Mouse (Mus musculus) ES-E14 (cell line): ENCODE data around the gene Copz1.

Source experiments
- CHD2 ChIP-seq: IDR thresholded peaks from 2 replicates; pipeline ENCODE4 v1.6.1; 2014; ENCODE audit warnings: mild to moderate bottlenecking, low read depth, low read length, inconsistent platforms
- HCFC1 ChIP-seq: IDR thresholded peaks from 2 replicates; pipeline ENCODE4 v1.6.1; 2012; ENCODE audit warnings: low read length, inconsistent platforms, borderline replicate concordance; ENCODE audit not compliant: insufficient read depth
- MAFK ChIP-seq: IDR thresholded peaks from 2 replicates; pipeline ENCODE4 v1.6.1; 2014; ENCODE audit warnings: mild to moderate bottlenecking, low read depth, low read length, inconsistent platforms; ENCODE audit not compliant: insufficient read depth
- ZC3H11A ChIP-seq: IDR thresholded peaks from 2 replicates; pipeline ENCODE4 v1.6.1; 2012; ENCODE audit warnings: low read depth, mild to moderate bottlenecking, inconsistent platforms, low read length, borderline replicate concordance
- ZNF384 ChIP-seq: IDR thresholded peaks from 2 replicates; pipeline ENCODE4 v1.6.1; 2012; ENCODE audit warnings: low read depth, low read length, inconsistent platforms

DNA sequence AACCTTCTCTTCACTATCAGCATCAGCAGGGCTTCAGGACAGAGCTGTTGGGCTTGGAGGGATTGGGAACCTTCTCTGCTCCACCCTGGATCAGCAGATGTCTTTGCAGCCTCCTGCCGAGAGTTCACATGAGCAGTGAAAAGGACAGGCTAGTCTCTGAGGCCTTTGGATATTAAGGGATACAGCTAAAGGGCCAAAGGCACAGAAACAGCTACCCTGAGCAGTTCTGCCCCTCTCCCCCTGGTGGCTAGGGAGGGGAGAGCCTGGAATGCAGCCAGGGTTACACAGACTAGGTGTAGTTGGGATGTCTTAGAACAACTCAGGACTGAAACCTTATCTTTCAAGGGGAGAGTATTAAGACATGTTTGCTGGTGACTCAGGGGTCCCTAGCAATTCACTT lies 48.6 kb downstream of the Copz1 start:
- TF ChIP-seq MAFK = no peak
- no peak for TF ChIP-seq HCFC1
- no peak for TF ChIP-seq CHD2
- TF ChIP-seq ZNF384 = no peak
- TF ChIP-seq ZC3H11A = no peak
